Mouse (Mus musculus): ENCODE results near the gene Kif18a.

The Kif18a gene

GRCm38 (mm10) chr2:109374881-109375280 is 94.3 kb downstream of the Kif18a start:
- DNase-seq (ENCODE audit: low spot score in 2 of 2), result no peak

- DNase-seq (ENCODE audit: low spot score in 2 of 2), result no peak
These were observed 103.5 kb downstream of the Kif18a start for GRCm38 (mm10) chr2:109384019-109384418.

GRCm38 (mm10) chr2:109386211-109386610 is 105.7 kb downstream of the Kif18a start:
- DNase-seq (ENCODE audit: low spot score in 2 of 2), result no peak

GRCm38 (mm10) chr2:109388733-109389132 is 108.2 kb downstream of the Kif18a start:
- DNase-seq (ENCODE audit: low spot score in 2 of 2), result no peak

GRCm38 (mm10) chr2:109389977-109390376 is 109.4 kb downstream of the Kif18a start:
- DNase-seq (ENCODE audit: low spot score in 2 of 2), result no peak
